Mouse (Mus musculus): ENCODE measurements around the gene Begain. TPM values are rescaled to one million over a fixed set of nuclear protein-coding genes. Genes with fewer than 3 reads are reported as not detected.

Gene Begain
- total and polyA plus RNA-seq, 3 experiments = not detected

DNA sequence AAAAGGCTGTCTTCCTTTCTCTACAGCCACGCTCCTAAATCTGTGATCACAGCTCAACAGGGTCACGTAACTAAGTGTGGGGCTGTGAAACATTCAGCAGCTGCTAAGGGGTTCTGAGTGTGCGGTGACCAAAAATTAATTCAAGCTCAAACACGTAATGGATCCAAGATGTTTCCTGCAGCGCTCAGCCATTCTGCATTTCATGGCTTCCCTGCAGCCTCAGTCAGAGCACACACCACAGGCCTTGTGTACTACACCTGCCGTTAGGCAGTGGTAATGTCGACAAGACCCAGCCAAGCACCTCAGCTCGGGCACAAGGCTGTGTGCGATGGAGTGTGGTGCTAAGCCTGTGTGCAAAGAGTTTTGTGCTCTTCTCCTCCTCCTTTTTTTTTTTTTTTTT, 80.6 kb downstream of the Begain start:
- Histone ChIP-seq H3K4me1 (ENCODE audit: control insufficient read depth in 1 of 2, insufficient read depth in 2 of 2, low read length in 2 of 2) (no peaks in the 10 kb centered on the region), H3K9me3 (replicated peaks; ENCODE audit: insufficient read depth, low read length) (no peaks in the 10 kb centered on the region), H3K79me2 (ENCODE audit: control insufficient read depth, insufficient read depth, low read length, poor library complexity) (no peaks in the 10 kb centered on the region), H3K9ac (ENCODE audit: control insufficient read depth, low read depth, low read length, poor library complexity, severe bottlenecking) (no peak overlapping the region), H3K4me3 (ENCODE audit: control insufficient read depth in 1 of 2, insufficient read depth in 1 of 2, low read depth in 2 of 2, low read length in 2 of 2) (no peak overlapping the region), H3K36me3 (ENCODE audit: control insufficient read depth in 1 of 2, insufficient read depth in 2 of 2, low read length in 2 of 2) (no peaks in the 10 kb centered on the region), H3K27me3 (ENCODE audit: control insufficient read depth in 1 of 2, insufficient read depth in 2 of 2, low read length in 2 of 2) (no peaks in the 10 kb centered on the region), H3K27ac (ENCODE audit: control insufficient read depth, low read depth, low read length) (no peak overlapping the region)
- TF ChIP-seq ZMIZ1 (IDR thresholded peaks at IDR 0.05; ENCODE audit: low read depth, low read length) (no peak), TBP (IDR thresholded peaks at IDR 0.05; ENCODE audit: low read depth, low read length) (no peak), CHD1 (IDR thresholded peaks at IDR 0.05; ENCODE audit: low read depth, low read length) (no peak), POLR2AphosphoS2 (IDR thresholded peaks at IDR 0.05; ENCODE audit: low read length) (no peak), GATA1 (IDR thresholded peaks at IDR 0.05; ENCODE audit: low read depth, low read length) (no peak), USF2 (IDR thresholded peaks at IDR 0.05; ENCODE audit: borderline replicate concordance in 1 of 2, insufficient read depth in 1 of 2, low read depth in 1 of 2, low read length in 2 of 2) (no peak)
- DNase-seq (ENCODE audit: low read depth, low spot score) = no peak

DNA sequence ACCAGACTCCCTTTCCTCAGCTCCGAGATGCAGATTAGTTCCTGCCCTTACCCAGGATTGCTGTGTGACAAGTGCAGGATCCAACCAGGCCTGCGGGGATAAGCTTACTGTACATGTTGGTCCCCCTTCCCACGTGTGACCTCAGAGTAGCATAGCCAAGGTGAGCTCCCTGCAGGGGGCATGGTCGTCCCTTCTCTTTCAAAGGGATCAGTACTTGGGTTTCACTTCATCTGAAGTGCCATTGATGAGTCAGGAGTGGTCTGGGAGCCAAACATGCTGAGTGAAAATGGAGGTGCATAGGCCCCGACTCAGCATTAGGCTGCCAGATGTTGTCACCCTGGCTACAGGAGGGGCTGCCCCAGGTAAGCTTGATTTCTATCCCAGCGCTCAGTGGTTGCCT, 83.0 kb downstream of the Begain start:
- TF ChIP-seq MAZ (IDR thresholded peaks at IDR 0.05; ENCODE audit: low read depth, low read length) (no peak), GATA1 (IDR thresholded peaks at IDR 0.05; ENCODE audit: low read depth, low read length) (no peak), GABPA (IDR thresholded peaks at IDR 0.05; ENCODE audit: low read depth, low read length) (no peak), ZNF384 (IDR thresholded peaks at IDR 0.05; ENCODE audit: low read depth, low read length) (no peak), ZC3H11A (IDR thresholded peaks at IDR 0.05; ENCODE audit: low read depth, low read length) (no peak), POLR2AphosphoS5 (IDR thresholded peaks at IDR 0.05; ENCODE audit: borderline replicate concordance, low read depth, low read length) (no peak), MYC (IDR thresholded peaks at IDR 0.05; ENCODE audit: low read depth, low read length) (no peak), ETS1 (IDR thresholded peaks at IDR 0.05; ENCODE audit: low read depth, low read length) (no peak), MXI1 (IDR thresholded peaks at IDR 0.05; ENCODE audit: low read depth, low read length) (no peak), UBTF (IDR thresholded peaks at IDR 0.05; ENCODE audit: borderline replicate concordance, insufficient read depth, low read depth, low read length) (no peak), POLR2AphosphoS2 (IDR thresholded peaks at IDR 0.05; ENCODE audit: low read length) (no peak), RAD21 (IDR thresholded peaks at IDR 0.05; ENCODE audit: low read depth, low read length) (no peak), RCOR1 (IDR thresholded peaks at IDR 0.05; ENCODE audit: low read depth, low read length) (no peak), USF2 (IDR thresholded peaks at IDR 0.05; ENCODE audit: borderline replicate concordance in 1 of 2, insufficient read depth in 1 of 2, low read depth in 1 of 2, low read length in 2 of 2) (no peak), NRF1 (IDR thresholded peaks at IDR 0.05; ENCODE audit: insufficient read depth, low read depth, low read length, poor library complexity, severe bottlenecking) (no peak), ZMIZ1 (IDR thresholded peaks at IDR 0.05; ENCODE audit: low read depth, low read length) (no peak)
- no peaks in the 10 kb centered on the region for H3K79me2 ChIP-seq (ENCODE audit: control insufficient read depth, insufficient read depth, low read length, poor library complexity)
- H3K27ac ChIP-seq (ENCODE audit: control insufficient read depth, low read depth, low read length) = no peak overlapping the region
- no peaks in the 10 kb centered on the region for H3K36me3 ChIP-seq (ENCODE audit: control insufficient read depth in 1 of 2, insufficient read depth in 2 of 2, low read length in 2 of 2)
- no peak overlapping the region for H3K4me3 ChIP-seq (ENCODE audit: control insufficient read depth in 1 of 2, insufficient read depth in 1 of 2, low read depth in 2 of 2, low read length in 2 of 2)
- no peaks in the 10 kb centered on the region for H3K4me1 ChIP-seq (ENCODE audit: control insufficient read depth in 1 of 2, insufficient read depth in 2 of 2, low read length in 2 of 2)
- no peaks in the 10 kb centered on the region for H3K27me3 ChIP-seq (ENCODE audit: control insufficient read depth in 1 of 2, insufficient read depth in 2 of 2, low read length in 2 of 2)
- no peak overlapping the region for H3K9ac ChIP-seq (ENCODE audit: control insufficient read depth, low read depth, low read length, poor library complexity, severe bottlenecking)
- no peaks in the 10 kb centered on the region for H3K9me3 ChIP-seq (replicated peaks; ENCODE audit: insufficient read depth, low read length)
- DNase-seq (ENCODE audit: low read depth, low spot score) = no peak

Measured in MEL (cell line).